Comparison of ENCODE assay signal across 11 mouse cellular contexts in the genomic region with DNA sequence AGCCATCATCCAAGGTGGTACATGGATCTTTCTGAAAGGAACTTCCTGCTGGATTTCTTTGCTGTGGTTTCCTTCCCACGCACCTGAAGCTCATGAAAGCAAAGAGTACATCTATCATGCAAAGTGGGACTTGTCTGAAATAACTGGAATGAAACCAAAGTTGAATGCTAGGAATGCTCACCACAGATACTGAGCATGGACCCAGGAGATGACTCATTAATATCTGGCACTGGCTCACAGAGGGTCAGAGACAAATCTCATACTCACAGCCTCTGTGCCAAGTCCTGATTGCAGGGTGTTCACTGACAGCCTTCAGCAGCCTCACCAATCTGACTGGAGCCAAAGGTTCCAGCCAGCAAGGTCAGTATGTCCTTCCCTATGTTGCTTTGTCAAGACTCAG.
DNase-seq lines count a peak whose midpoint lies in the region; ATAC-seq and TF ChIP-seq lines count a peak whose summit lies in the region.
"Had no signal": no experiment of that assay in that cellular context is flagged by ENCODE, and none has a peak within 500 bp of the region (broad histone marks: within the 10 kb centered on the region; RNA-seq: fewer than 3 reads in every experiment).

No protein-coding gene starts in this region.

- WGBS in stomach, postnatal 0 days, result 35% methylated on average over 1 of the region's 1 CpGs

- no peak for TF ChIP-seq EP300 in stomach, postnatal 0 days (optimal IDR thresholded peaks at IDR 0.05)

- no peaks in the 10 kb centered on the region for H3K9me3 ChIP-seq in stomach, postnatal 0 days (ENCODE audit: control insufficient read depth, low read length)
- H3K9me3 ChIP-seq: embryonic facial prominence, embryonic 13.5 days had no signal

- H3K4me1 ChIP-seq in stomach, postnatal 0 days (replicated peaks; ENCODE audit: control insufficient read depth, insufficient read depth), result no peaks in the 10 kb centered on the region
- H3K4me1 ChIP-seq: embryonic facial prominence, embryonic 13.5 days had no signal

- H3K27ac ChIP-seq in stomach, postnatal 0 days (replicated peaks), result no peak overlapping the region
- H3K27ac ChIP-seq: embryonic facial prominence, embryonic 13.5 days; hindbrain, embryonic 14.5 days had no signal

- no peaks in the 10 kb centered on the region for H3K36me3 ChIP-seq in stomach, postnatal 0 days (ENCODE audit: control insufficient read depth, insufficient read depth, low read length)
- H3K36me3 ChIP-seq: embryonic facial prominence, embryonic 13.5 days had no signal

- no peak overlapping the region for H3K4me2 ChIP-seq in stomach, postnatal 0 days (replicated peaks; ENCODE audit: low read depth)
- H3K4me2 ChIP-seq: embryonic facial prominence, embryonic 13.5 days; hindbrain, embryonic 14.5 days had no signal

- intact Hi-C loops in gastrocnemius, postnatal 14 days (cut with DNase I; ENCODE audit: low total_unique reads), result no loop called here
- intact Hi-C loops in heart, postnatal 25 days (cut with DNase I), result no loop called here

- DNase-seq in kidney, postnatal 14 days, result peak; percentile 27
- no peak for DNase-seq in kidney, postnatal 10 days
- peak; percentile 15 for DNase-seq in gastrocnemius, postnatal 14 days
- DNase-seq in heart, postnatal 25 days (ENCODE audit: low spot score), result peak; percentile 47
- DNase-seq in stomach, postnatal 0 days (ENCODE audit: low spot score), result no peak
- DNase-seq in right cerebral cortex, postnatal 10 days (ENCODE audit: low spot score in 2 of 2), result no peak
- no peak for DNase-seq in embryo, embryonic 10.5 days (ENCODE audit: low spot score)
- no peak for DNase-seq in layer of hippocampus, postnatal 25 days (ENCODE audit: extremely low spot score in 1 of 2, low spot score in 1 of 2)
- DNase-seq: layer of hippocampus, postnatal 36 days had no signal

- ATAC-seq in stomach, postnatal 0 days (ENCODE audit: low FRiP score, low TSS enrichment), result peak; percentile 69; the same call in 1 of the 2 replicates

- no peak overlapping the region for H3K9ac ChIP-seq in stomach, postnatal 0 days (ENCODE audit: low read length)
- H3K9ac ChIP-seq: embryonic facial prominence, embryonic 13.5 days; hindbrain, embryonic 14.5 days had no signal

- no peak for TF ChIP-seq CTCF in stomach, postnatal 0 days (IDR thresholded peaks at IDR 0.05; ENCODE audit: low read depth)

- no peaks in the 10 kb centered on the region for H3K27me3 ChIP-seq in stomach, postnatal 0 days (ENCODE audit: control insufficient read depth, insufficient read depth, low read length)
- H3K27me3 ChIP-seq: embryonic facial prominence, embryonic 13.5 days had no signal

- H3K4me3 ChIP-seq in stomach, postnatal 0 days (ENCODE audit: low read depth, low read length), result no peak overlapping the region
- H3K4me3 ChIP-seq: embryonic facial prominence, embryonic 13.5 days had no signal

Comparison
In these comparisons a context has a peak if more than half of its experiments do, and no peak if none do; other contexts are left out.
1. DNase-seq: peak in kidney, postnatal 14 days (single experiment), gastrocnemius, postnatal 14 days (single experiment) and heart, postnatal 25 days (single experiment); none in kidney, postnatal 10 days (single experiment), stomach, postnatal 0 days (single experiment), right cerebral cortex, postnatal 10 days (0 of 2), embryo, embryonic 10.5 days (single experiment) and layer of hippocampus, postnatal 25 days (0 of 2).